Mouse (Mus musculus): ENCODE results near the gene Setd3.
A peak's percentile ranks its signal among the peaks of the same experiment; 100 is the strongest.

DNA sequence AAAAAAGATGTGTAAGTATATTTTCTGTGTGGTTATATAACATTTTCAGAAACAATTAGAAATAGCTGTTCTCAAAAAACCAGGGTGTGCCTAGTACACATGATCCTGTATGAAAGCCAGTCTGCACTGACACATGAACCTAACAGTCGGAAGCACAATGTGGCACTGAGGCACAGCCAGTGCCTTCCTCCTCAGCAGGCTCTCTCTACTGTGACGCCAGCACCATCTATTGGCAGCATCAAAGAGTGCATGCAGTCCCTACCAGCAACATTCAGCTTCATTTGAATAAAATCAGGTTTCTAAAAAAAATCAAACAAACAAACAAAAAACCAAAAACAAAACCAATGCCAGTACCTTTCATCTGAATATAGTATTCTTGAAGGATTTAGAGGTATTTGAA, 57.8 kb downstream of the Setd3 start:
- peak; percentile 90 for TF ChIP-seq CTCF (IDR thresholded peaks at IDR 0.05; ENCODE audit: low read depth)
- no peak for TF ChIP-seq EP300 (optimal IDR thresholded peaks at IDR 0.05)

All from stomach, postnatal 0 days (tissue).